Mouse (Mus musculus): ENCODE data around the gene Runx2. TPM values are rescaled to one million over a fixed set of nuclear protein-coding genes. Genes with fewer than 3 reads are reported as not detected.

Gene Runx2
- 2.1 TPM in 1 of 2 replicates, not detected in the other for polyA plus RNA-seq (2012; ENCODE audit: insufficient read depth, low replicate concordance)

- peak within 1 kb of the TSS; percentile 83 for H3K4me3 ChIP-seq (replicated peaks)
Measured at GRCm38 (mm10) chr17:44814508-44815175, at the start of gene Runx2. Runx2 (minus strand) TSS chr17:44814797.

GRCm38 (mm10) chr17:44863165-44863564 lies 48.6 kb upstream of the Runx2 start:
- H3K4me3 ChIP-seq (replicated peaks), result no peak overlapping the region
- H3K27me3 ChIP-seq (replicated peaks), result no peaks in the 10 kb centered on the region
- H3K9me3 ChIP-seq, result no peaks in the 10 kb centered on the region
- peaks cover 10% of the 10 kb centered on the region for H3K36me3 ChIP-seq (replicated peaks; ENCODE audit: low read length)
- H3K4me1 ChIP-seq, result peaks cover 9% of the 10 kb centered on the region; the same call in 1 of the 2 replicates
- TF ChIP-seq GATA1 (IDR thresholded peaks at IDR 0.05; ENCODE audit: borderline replicate concordance, low read length), result no peak
- no peak for TF ChIP-seq FLI1 (IDR thresholded peaks at IDR 0.05; ENCODE audit: low read length)

More at GRCm38 (mm10) chr17:44814508-44815175, at the start of gene Runx2:
- Histone ChIP-seq H3K27me3 (replicated peaks) (no peaks in the 10 kb centered on the region), H3K9me3 (no peaks in the 10 kb centered on the region), H3K36me3 (replicated peaks; ENCODE audit: low read length) (no peaks in the 10 kb centered on the region), H3K4me1 (peaks cover 44% of the 10 kb centered on the region)
- TF ChIP-seq FLI1 (IDR thresholded peaks at IDR 0.05; ENCODE audit: low read length) (no peak), GATA1 (IDR thresholded peaks at IDR 0.05; ENCODE audit: borderline replicate concordance, low read length) (no peak)

GRCm38 (mm10) chr17:44842184-44842583 lies 27.6 kb upstream of the Runx2 start:
- H3K9me3 ChIP-seq, result no peaks in the 10 kb centered on the region
- no peak overlapping the region for H3K4me3 ChIP-seq (replicated peaks)
- TF ChIP-seq GATA1 (IDR thresholded peaks at IDR 0.05; ENCODE audit: borderline replicate concordance, low read length) (no peak), FLI1 (IDR thresholded peaks at IDR 0.05; ENCODE audit: low read length) (no peak)
- H3K36me3 ChIP-seq (replicated peaks; ENCODE audit: low read length), result no peaks in the 10 kb centered on the region
- H3K4me1 ChIP-seq, result peaks cover 12% of the 10 kb centered on the region
- no peaks in the 10 kb centered on the region for H3K27me3 ChIP-seq (replicated peaks)

- Histone ChIP-seq H3K27me3 (replicated peaks) (no peaks in the 10 kb centered on the region), H3K4me3 (replicated peaks) (no peak overlapping the region), H3K36me3 (replicated peaks; ENCODE audit: low read length) (peaks cover 10% of the 10 kb centered on the region), H3K9me3 (no peaks in the 10 kb centered on the region; the same call in 1 of the 2 replicates), H3K4me1 (peaks cover 73% of the 10 kb centered on the region)
- TF ChIP-seq FLI1 (IDR thresholded peaks at IDR 0.05; ENCODE audit: low read length) (no peak), GATA1 (IDR thresholded peaks at IDR 0.05; ENCODE audit: borderline replicate concordance, low read length) (no peak)
Measured at GRCm38 (mm10) chr17:44831201-44831600, 16.6 kb upstream of the Runx2 start.

GRCm38 (mm10) chr17:44829587-44829986 lies 15.0 kb upstream of the Runx2 start:
- Histone ChIP-seq H3K27me3 (replicated peaks) (no peaks in the 10 kb centered on the region), H3K36me3 (replicated peaks; ENCODE audit: low read length) (peaks cover 10% of the 10 kb centered on the region), H3K9me3 (no peaks in the 10 kb centered on the region; the same call in 1 of the 2 replicates), H3K4me3 (replicated peaks) (no peak overlapping the region), H3K4me1 (peaks cover 78% of the 10 kb centered on the region)
- no peak for TF ChIP-seq GATA1 (IDR thresholded peaks at IDR 0.05; ENCODE audit: borderline replicate concordance, low read length)
- no peak for TF ChIP-seq FLI1 (IDR thresholded peaks at IDR 0.05; ENCODE audit: low read length)

GRCm38 (mm10) chr17:44827964-44828363 lies 13.4 kb upstream of the Runx2 start:
- Histone ChIP-seq H3K4me3 (replicated peaks) (no peak overlapping the region), H3K9me3 (no peaks in the 10 kb centered on the region; the same call in 1 of the 2 replicates), H3K4me1 (peaks cover 68% of the 10 kb centered on the region), H3K27me3 (replicated peaks) (no peaks in the 10 kb centered on the region), H3K36me3 (replicated peaks; ENCODE audit: low read length) (peaks cover 10% of the 10 kb centered on the region)
- TF ChIP-seq FLI1 (IDR thresholded peaks at IDR 0.05; ENCODE audit: low read length) (no peak), GATA1 (IDR thresholded peaks at IDR 0.05; ENCODE audit: borderline replicate concordance, low read length) (no peak)

- H3K4me3 ChIP-seq (replicated peaks), result no peak overlapping the region
- H3K36me3 ChIP-seq (replicated peaks; ENCODE audit: low read length), result peaks cover 10% of the 10 kb centered on the region
- no peaks in the 10 kb centered on the region; the same call in 1 of the 2 replicates for H3K9me3 ChIP-seq
- H3K4me1 ChIP-seq, result peaks cover 61% of the 10 kb centered on the region
- H3K27me3 ChIP-seq (replicated peaks), result no peaks in the 10 kb centered on the region
- TF ChIP-seq GATA1 (IDR thresholded peaks at IDR 0.05; ENCODE audit: borderline replicate concordance, low read length) (no peak), FLI1 (IDR thresholded peaks at IDR 0.05; ENCODE audit: low read length) (no peak)
Measured at GRCm38 (mm10) chr17:44827124-44827523, 12.5 kb upstream of the Runx2 start.

- H3K9me3 ChIP-seq, result no peaks in the 10 kb centered on the region
- H3K36me3 ChIP-seq (replicated peaks; ENCODE audit: low read length), result peaks cover 3% of the 10 kb centered on the region
- H3K27me3 ChIP-seq (replicated peaks), result no peaks in the 10 kb centered on the region
- no peak for TF ChIP-seq GATA1 (IDR thresholded peaks at IDR 0.05; ENCODE audit: borderline replicate concordance, low read length)
- no peak for TF ChIP-seq FLI1 (IDR thresholded peaks at IDR 0.05; ENCODE audit: low read length)
- peaks cover 45% of the 10 kb centered on the region for H3K4me1 ChIP-seq
- H3K4me3 ChIP-seq (replicated peaks), result no peak overlapping the region
Measured at GRCm38 (mm10) chr17:44821940-44822339, 7.3 kb upstream of the Runx2 start.

- peaks cover 3% of the 10 kb centered on the region for H3K36me3 ChIP-seq (replicated peaks; ENCODE audit: low read length)
- TF ChIP-seq GATA1 (IDR thresholded peaks at IDR 0.05; ENCODE audit: borderline replicate concordance, low read length), result no peak
- no peak for TF ChIP-seq FLI1 (IDR thresholded peaks at IDR 0.05; ENCODE audit: low read length)
- peaks cover 38% of the 10 kb centered on the region for H3K4me1 ChIP-seq
- H3K27me3 ChIP-seq (replicated peaks), result no peaks in the 10 kb centered on the region
- H3K9me3 ChIP-seq, result no peaks in the 10 kb centered on the region
- no peak overlapping the region for H3K4me3 ChIP-seq (replicated peaks)
Measured at GRCm38 (mm10) chr17:44819816-44820215, 5.2 kb upstream of the Runx2 start.

GRCm38 (mm10) chr17:44818825-44819224 lies 4.2 kb upstream of the Runx2 start:
- Histone ChIP-seq H3K27me3 (replicated peaks) (no peaks in the 10 kb centered on the region), H3K4me1 (peaks cover 42% of the 10 kb centered on the region), H3K9me3 (no peaks in the 10 kb centered on the region), H3K36me3 (replicated peaks; ENCODE audit: low read length) (peaks cover 3% of the 10 kb centered on the region), H3K4me3 (replicated peaks) (peak overlapping the region; percentile 50)
- TF ChIP-seq FLI1 (IDR thresholded peaks at IDR 0.05; ENCODE audit: low read length) (no peak), GATA1 (IDR thresholded peaks at IDR 0.05; ENCODE audit: borderline replicate concordance, low read length) (no peak)
